Mouse (Mus musculus): ENCODE results near the gene Atxn3.
A peak's percentile ranks its signal among the peaks of the same experiment; 100 is the strongest.

Atxn3 gene

DNA sequence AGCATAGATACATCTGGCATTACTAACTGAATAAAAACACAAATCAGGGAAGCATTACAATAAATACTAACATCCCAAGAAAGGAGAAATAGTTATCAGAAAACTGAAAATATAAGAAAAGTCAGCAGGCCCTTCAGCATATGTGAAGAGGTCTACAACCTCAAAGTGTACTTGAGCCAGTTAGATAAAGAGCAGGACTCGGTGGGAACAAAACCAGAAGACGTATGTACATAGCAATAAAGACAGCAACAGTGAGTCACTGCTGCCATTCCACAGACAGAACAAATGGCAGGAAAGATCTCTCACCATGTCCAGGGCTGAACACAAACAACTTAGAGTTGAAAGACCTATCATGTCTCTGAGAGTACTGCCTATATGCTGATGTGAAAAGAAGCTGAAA is 69.7 kb downstream of the Atxn3 start:
- DNase-seq: no peak

DNA sequence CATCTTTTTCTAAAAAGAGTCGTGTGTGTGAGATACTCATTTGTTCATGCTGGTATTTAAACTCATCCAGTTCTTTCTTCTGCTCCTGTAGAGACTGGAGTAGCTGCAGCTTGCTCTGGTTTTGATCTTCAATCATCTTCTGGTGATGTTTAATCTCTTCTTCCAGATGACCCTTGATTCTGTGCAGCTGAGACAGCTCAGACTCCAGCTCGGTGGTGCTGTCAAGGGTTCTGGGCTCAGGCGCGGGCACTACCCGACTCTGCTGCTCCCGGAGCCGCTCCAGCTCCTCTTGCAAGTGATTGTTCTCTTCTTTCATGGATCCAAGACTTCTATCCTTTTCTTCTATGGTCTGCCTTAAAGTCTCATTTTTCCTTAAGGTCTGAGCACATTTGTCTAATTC is 73.1 kb downstream of the Atxn3 start:
- DNase-seq: peak; percentile 9 to 12

DNA sequence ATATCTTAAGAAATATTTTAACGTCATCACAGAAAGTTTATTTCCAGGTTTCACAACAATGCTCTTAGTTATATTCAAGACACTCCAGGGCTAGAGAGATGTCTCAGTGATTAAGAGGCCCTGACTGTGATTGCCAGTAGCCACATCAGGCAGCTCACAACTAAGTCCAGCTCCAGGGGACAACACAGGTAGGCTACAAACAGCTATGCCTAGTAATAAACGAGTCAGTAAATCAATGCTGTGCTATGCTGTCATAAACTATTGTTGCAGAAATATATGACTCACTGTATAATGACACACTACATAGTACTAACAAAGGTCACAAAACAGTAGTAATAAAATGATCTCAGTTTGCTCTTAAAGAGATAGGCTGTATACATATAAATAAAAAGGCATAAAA is 81.7 kb downstream of the Atxn3 start:
- no peak for DNase-seq

DNA sequence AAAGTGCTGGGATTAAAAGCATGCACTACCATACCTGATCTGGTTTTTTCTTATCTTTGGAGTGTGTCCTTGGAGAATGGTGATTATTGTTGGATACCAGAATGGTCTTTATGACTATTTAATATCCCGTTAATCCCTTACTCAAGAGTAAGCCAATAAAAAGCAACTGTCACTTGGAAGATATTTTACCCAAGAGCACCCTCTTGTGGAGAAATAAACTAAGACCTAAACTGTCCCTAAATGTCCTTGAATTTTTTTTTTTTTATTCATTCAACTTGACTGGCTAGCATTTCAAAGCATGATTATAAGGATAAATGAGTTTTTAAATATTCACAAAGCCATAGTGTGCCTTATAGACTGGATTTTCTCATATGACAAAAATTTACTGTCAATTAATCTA is 82.9 kb downstream of the Atxn3 start:
- no peak for DNase-seq
